Mouse (Mus musculus): ENCODE data around the gene Med13l. TPM values are rescaled to one million over a fixed set of nuclear protein-coding genes. Genes with fewer than 3 reads are reported as not detected.

Med13l gene
- total RNA-seq, 4 experiments from 2014 or later = 94.9 to 137 (median 109) TPM

- no peak for DNase-seq (ENCODE audit: low spot score in 2 of 2)
Measured at GRCm38 (mm10) chr5:118556387-118556937, 4.0 kb upstream of the Med13l start.

GRCm38 (mm10) chr5:118558841-118559240 is 1.6 kb upstream of the Med13l start:
- DNase-seq (ENCODE audit: low spot score in 2 of 2) = no peak

- peak; percentile 61 to 74 for DNase-seq (ENCODE audit: low spot score in 2 of 2)
Measured at GRCm38 (mm10) chr5:118559584-118560384, 695 bp upstream of the Med13l start.

- DNase-seq (ENCODE audit: low spot score in 2 of 2) = peak in 1 of 2 experiments; percentile 21
Measured at GRCm38 (mm10) chr5:118561086-118561987, 858 bp downstream of the Med13l start.

GRCm38 (mm10) chr5:118562206-118562605 is 1.7 kb downstream of the Med13l start:
- no peak for DNase-seq (ENCODE audit: low spot score in 2 of 2)

GRCm38 (mm10) chr5:118563590-118563989 is 3.1 kb downstream of the Med13l start:
- DNase-seq (ENCODE audit: low spot score in 2 of 2) = no peak

GRCm38 (mm10) chr5:118567395-118567794 is 6.9 kb downstream of the Med13l start:
- no peak for DNase-seq (ENCODE audit: low spot score in 2 of 2)

GRCm38 (mm10) chr5:118569017-118569416 is 8.5 kb downstream of the Med13l start:
- no peak for DNase-seq (ENCODE audit: low spot score in 2 of 2)

GRCm38 (mm10) chr5:118569606-118570580 is 9.4 kb downstream of the Med13l start:
- no peak for DNase-seq (ENCODE audit: low spot score in 2 of 2)

- no peak for DNase-seq (ENCODE audit: low spot score in 2 of 2)
Measured at GRCm38 (mm10) chr5:118571504-118571903, 11.0 kb downstream of the Med13l start.

- DNase-seq (ENCODE audit: low spot score in 2 of 2) = no peak
Measured at GRCm38 (mm10) chr5:118574236-118574635, 13.8 kb downstream of the Med13l start.

GRCm38 (mm10) chr5:118574997-118575396 is 14.5 kb downstream of the Med13l start:
- DNase-seq (ENCODE audit: low spot score in 2 of 2) = no peak

- no peak for DNase-seq (ENCODE audit: low spot score in 2 of 2)
Measured at GRCm38 (mm10) chr5:118575909-118576308, 15.4 kb downstream of the Med13l start.

GRCm38 (mm10) chr5:118576731-118577130 is 16.3 kb downstream of the Med13l start:
- no peak for DNase-seq (ENCODE audit: low spot score in 2 of 2)

GRCm38 (mm10) chr5:118585355-118585754 is 24.9 kb downstream of the Med13l start:
- DNase-seq (ENCODE audit: low spot score in 2 of 2) = no peak

- DNase-seq (ENCODE audit: low spot score in 2 of 2) = no peak
Measured at GRCm38 (mm10) chr5:118586560-118586959, 26.1 kb downstream of the Med13l start.

GRCm38 (mm10) chr5:118588381-118588925 is 28.0 kb downstream of the Med13l start:
- DNase-seq (ENCODE audit: low spot score in 2 of 2) = no peak

- no peak for DNase-seq (ENCODE audit: low spot score in 2 of 2)
Measured at GRCm38 (mm10) chr5:118589186-118589892, 28.9 kb downstream of the Med13l start.

GRCm38 (mm10) chr5:118590868-118591267 is 30.4 kb downstream of the Med13l start:
- DNase-seq (ENCODE audit: low spot score in 2 of 2) = no peak
